Mouse (Mus musculus) neutrophil, adult 83 days (primary cell): ENCODE results near the gene Ccdc130. TPM values are rescaled to one million over a fixed set of nuclear protein-coding genes. Genes with fewer than 3 reads are reported as not detected.

ENCODE experiments used
- total RNA-seq, 2 experiments: library from RNA; stranded (reverse); gene quantifications; one replicate each; pipeline ENCODE4 v1.2.4; 2023

Ccdc130 gene
- total RNA-seq: 10 to 100 TPM; 17.1 to 17.2 TPM

DNA sequence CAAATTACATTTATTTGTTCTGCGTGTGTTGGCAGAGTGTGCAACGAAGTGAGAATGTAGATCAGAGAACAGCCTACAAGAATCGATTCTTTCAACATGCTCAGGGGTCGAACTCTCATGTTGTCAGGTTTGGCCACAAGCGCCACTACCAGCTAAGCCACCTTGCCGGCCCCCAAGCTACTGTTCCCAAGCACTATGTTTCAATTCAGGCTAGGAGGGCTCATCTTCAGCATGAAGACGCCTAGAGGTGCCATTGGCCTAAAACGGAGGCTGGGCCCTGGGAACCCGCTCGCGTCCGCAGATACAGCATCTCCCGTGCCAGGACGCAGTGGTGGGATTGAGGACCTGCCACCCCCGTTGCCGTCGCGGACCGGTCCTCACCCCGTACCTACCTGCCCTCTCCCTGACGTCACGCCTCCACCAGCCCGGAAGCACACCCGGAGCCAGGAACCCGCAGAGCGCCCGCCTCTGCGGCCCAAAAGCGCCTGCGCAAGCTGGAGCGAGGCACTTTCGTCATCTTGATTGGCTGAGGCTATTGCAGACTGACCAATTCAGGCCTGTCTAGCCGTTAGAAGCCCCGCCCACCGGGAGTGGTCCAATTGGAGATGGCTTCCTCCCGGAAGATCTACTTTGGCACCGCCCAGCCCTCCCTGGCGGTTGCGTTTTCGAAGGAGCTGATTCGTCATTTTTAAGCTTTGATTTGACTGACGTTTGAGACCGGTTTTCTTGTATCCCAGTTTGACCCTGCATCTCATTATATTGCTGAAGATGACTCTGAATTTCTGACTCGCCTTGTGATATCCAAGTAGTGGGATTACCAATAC, at the start of gene Ccdc130:
Gene Ccdc130, minus strand, starts transcription at position 431 of the 824 bp plus-strand sequence.

DNA sequence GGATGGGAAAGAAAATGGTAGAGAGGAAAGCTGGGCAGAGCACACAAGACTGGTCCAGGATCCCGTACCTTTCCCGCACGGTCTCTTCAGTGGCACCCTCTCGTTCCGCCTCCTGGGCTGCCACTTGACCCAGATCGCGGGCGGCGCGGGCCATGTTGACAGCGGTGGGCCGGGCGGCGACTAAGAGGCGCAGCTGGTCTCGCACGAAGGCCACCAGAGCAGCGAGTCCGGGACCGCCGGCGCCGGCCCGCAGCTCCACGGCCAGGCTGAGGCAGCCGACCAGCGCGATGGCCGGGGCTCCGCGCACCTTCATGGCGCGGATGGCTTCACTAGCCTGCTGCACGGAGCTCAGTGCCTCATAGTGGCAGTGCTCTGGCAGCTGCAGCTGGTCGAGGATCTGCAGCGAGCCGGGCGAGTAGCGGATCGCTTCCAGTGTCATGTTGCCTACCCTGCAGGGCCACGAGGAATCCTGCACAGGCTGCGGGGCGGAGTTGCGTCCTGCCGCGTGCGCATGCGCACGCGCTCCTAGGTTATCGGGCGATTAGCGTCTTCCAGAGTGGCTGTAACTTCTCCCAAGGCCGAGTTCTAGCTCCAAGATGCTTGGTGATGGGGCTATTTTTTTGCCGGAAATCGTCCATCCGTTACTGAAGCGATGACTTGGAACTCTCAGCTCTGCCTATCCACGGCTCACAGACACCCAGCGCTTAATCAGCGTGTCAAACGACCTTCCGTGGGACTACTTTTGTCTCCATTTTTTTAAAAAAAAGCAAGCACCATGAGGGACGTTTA, 13.2 kb downstream of the Ccdc130 start, which contains the start of gene Mri1:
Gene Mri1, minus strand, starts transcription at position 505 of the 789 bp plus-strand sequence.

DNA sequence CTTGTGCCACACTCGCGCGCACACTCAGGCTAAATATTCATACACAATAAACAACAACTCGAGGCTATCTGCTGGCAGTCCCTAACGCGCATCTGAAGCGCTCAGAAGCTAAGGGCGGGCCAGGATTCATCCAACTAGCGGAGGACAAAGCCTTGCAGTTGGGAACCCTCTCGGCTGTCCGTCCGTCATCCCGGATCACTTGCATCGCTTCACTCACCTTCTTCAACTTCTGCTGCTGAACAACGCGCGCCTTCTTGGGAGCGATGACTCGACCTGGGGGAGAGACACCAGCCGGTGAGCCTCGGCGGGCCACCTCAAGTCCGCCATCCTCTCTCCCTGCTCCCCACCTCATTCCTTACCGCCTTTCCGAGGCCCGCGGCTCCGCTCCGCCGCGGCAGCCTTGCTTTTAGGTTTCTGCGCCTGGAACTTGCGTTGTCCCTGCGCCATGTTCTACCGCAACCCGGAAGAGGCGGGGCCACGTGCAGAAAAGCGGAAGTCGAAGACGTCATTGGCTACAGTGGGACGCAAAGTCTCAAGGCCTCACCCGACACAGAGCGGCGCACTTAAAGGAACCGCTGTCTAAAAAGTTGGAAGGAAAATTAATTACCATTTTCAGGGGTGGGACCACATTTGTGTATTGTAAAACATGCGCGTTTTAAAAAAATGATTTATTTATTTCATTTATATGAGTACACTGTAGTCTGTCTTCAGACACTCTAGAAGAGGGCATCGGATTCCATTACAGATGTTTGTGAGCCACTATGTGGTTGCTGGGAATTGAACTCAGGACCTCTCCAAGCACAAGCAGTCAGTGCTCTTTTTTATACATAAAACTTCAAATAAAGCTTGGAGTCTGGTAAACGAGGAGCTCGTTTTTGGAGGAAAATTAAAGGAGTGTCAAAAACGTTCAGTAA, 20.7 kb downstream of the Ccdc130 start, which contains the start of gene D8Ertd738e:
Gene D8Ertd738e, minus strand, starts transcription at position 463 of the 914 bp plus-strand sequence.

DNA sequence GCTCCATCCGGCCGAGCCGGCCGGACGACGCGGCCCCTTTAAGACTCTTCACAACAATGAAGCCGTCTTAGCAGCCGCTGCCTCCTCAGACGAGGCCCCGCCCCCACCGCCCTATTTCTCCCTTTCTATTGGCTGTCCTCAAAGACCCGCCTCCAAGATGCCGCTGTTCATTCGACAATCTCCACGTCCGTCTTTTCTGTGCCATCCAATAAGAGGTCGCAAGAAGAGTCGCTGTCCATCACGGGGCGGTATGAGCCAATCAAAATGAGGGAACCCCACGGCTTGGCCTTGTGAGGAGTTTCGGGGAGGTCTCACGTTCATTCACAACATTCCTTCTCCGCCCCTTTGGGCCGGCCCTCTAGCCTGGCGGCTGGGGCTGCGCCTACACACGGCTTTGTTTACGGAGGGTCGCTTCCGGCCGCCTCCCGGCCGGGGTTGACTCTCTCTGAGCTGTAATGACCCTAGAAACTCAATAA, 33.1 kb downstream of the Ccdc130 start, which contains the start of gene Zswim4:
Gene Zswim4, minus strand, starts transcription at position 58 of the 476 bp plus-strand sequence.

Other genes with a start within 250 kb of the Ccdc130 start
- gene Palm3, start 248.9 kb downstream of the Ccdc130 start, total RNA-seq: not detected
- 1 to 10 TPM in 1 of 2 experiments, under 1 TPM in 1; 0.86 to 1.3 TPM for gene Il27ra, start 227.8 kb downstream of the Ccdc130 start, total RNA-seq
- gene Rln3, start 225.4 kb downstream of the Ccdc130 start, total RNA-seq: not detected
- gene Gm10643, start 205.2 kb downstream of the Ccdc130 start, total RNA-seq: 1 to 10 TPM; 2.6 to 4.9 TPM
- gene Rfx1, start 203.5 kb downstream of the Ccdc130 start, total RNA-seq: 10 to 100 TPM; 28.2 to 32.3 TPM
- gene Dcaf15, start 165.6 kb downstream of the Ccdc130 start, total RNA-seq: 10 to 100 TPM; 21.7 to 22.4 TPM
- gene Podnl1, start 144.4 kb downstream of the Ccdc130 start, total RNA-seq: under 1 TPM in 1 of 2 experiments, not detected in 1; 0.22 TPM
- 10 to 100 TPM; 19.3 to 22.5 TPM for gene Cc2d1a, start 122.4 kb downstream of the Ccdc130 start, total RNA-seq
- under 1 TPM; 0.79 to 0.95 TPM for gene 4930432K21Rik, start 122.4 kb downstream of the Ccdc130 start, total RNA-seq
- not detected for gene Nanos3, start 85.2 kb downstream of the Ccdc130 start, total RNA-seq
- 10 to 100 TPM; 31.3 to 32.9 TPM for gene Zswim4, start 33.3 kb downstream of the Ccdc130 start, total RNA-seq
- gene D8Ertd738e, start 20.7 kb downstream of the Ccdc130 start, total RNA-seq: 100 to 1,000 TPM; 157 to 163 TPM
- 1 to 10 TPM; 7.2 to 9.6 TPM for gene Mri1, start 13.1 kb downstream of the Ccdc130 start, total RNA-seq
- gene Cacna1a, start 118.1 kb upstream of the Ccdc130 start, total RNA-seq: under 1 TPM; 0.90 to 0.94 TPM